Mouse (Mus musculus) olfactory bulb, adult 2 months (tissue): ENCODE data around the gene Lap3.

Source experiments
- CTCF ChIP-seq: fragments of 200-500 bp; IDR thresholded peaks from 2 replicates; pipeline ENCODE4 v1.5.1; 2012; ENCODE audit warnings: low read depth, mild to moderate bottlenecking, low read length, moderate library complexity; ENCODE audit not compliant: insufficient read depth
- POLR2A ChIP-seq: fragments of 200-500 bp; IDR thresholded peaks from 2 replicates; pipeline ENCODE4 v1.6.1; 2012; ENCODE audit warnings: mild to moderate bottlenecking, low read depth, low read length, moderate library complexity; ENCODE audit not compliant: insufficient read depth

DNA sequence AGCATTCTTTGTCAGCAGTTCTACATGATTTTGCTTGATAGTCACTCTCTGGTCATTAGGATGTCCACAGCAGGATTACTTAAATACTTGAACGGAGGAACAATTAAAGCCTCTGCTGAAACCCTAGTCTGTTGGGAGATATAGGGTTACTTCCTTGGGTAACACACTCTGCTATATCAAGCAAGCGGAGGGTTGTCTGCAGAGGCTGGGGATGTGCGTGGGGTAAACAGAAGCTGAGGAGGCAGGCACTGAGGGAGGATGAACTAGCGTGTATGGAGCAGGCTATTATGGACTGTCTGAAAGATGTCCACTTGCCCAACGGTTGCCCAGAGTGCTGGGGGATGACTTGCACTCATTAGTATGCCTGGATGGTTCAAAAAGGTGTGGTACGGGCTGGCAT is 39.7 kb upstream of the Lap3 start, which contains the start of gene Clrn2:
- no peak for TF ChIP-seq POLR2A
- no peak for TF ChIP-seq CTCF
